Mouse (Mus musculus): ENCODE measurements at regions not wholly inside any gene's neighbourhood (a gene's known extent, or its start where the extent isn't known, plus 50 kb on each side); places are given as distances from the start of the nearest gene placed in this dataset.

GRCm38 (mm10) chrX:99332457-99332770 lies 138.7 kb downstream of the Pja1 start:
- TF ChIP-seq CTCF (IDR thresholded peaks at IDR 0.05; ENCODE audit: control insufficient read depth, insufficient read depth, insufficient replicate concordance, low read depth, low read length) (no peak), POLR2A (IDR thresholded peaks at IDR 0.05; ENCODE audit: control insufficient read depth, low read depth, low read length) (no peak)
